Mouse (Mus musculus) olfactory bulb, adult 2 months (tissue): Measurements from ENCODE around the gene Emg1. TPM values are rescaled to one million over a fixed set of nuclear protein-coding genes. Genes with fewer than 3 reads are reported as not detected.
A peak's percentile ranks its signal among the peaks of the same experiment; 100 is the strongest.

Experiments
- H3K27ac ChIP-seq: fragments of 200-500 bp; 2 replicates; pipeline ENCODE4 v1.5.1; 2012; ENCODE audit warnings: low read depth, low read length; ENCODE audit not compliant: insufficient read depth
- H3K4me1 ChIP-seq: fragments of 200-500 bp; 2 replicates; pipeline ENCODE4 v1.6.1; 2012; ENCODE audit warnings: low read length; ENCODE audit not compliant: control insufficient read depth, insufficient read depth
- H3K4me3 ChIP-seq: fragments of 200-500 bp; 2 replicates; pipeline ENCODE4 v1.5.1; 2012; ENCODE audit warnings: mild to moderate bottlenecking, low read depth, low read length, moderate library complexity; ENCODE audit not compliant: insufficient read depth
- CTCF ChIP-seq: fragments of 200-500 bp; IDR thresholded peaks from 2 replicates; pipeline ENCODE4 v1.5.1; 2012; ENCODE audit warnings: low read depth, mild to moderate bottlenecking, low read length, moderate library complexity; ENCODE audit not compliant: insufficient read depth
- POLR2A ChIP-seq: fragments of 200-500 bp; IDR thresholded peaks from 2 replicates; pipeline ENCODE4 v1.6.1; 2012; ENCODE audit warnings: mild to moderate bottlenecking, low read depth, low read length, moderate library complexity; ENCODE audit not compliant: insufficient read depth
- WGBS: fragments of 180-500 bp; shearing (Covaris S2); methylation state at CpG from one replicate; pipeline ENCODE4 v1.1.7; 2018; 5-methylcytosine and 5-hydroxymethylcytosine counted together
- polyA plus RNA-seq: library from polyadenylated mRNA; stranded (reverse); fragments of >200 nt; gene quantifications from 2 replicates; pipeline ENCODE4 v1.2.4, GENCODE M21; 2012; ENCODE audit warnings: low replicate concordance; ENCODE audit not compliant: missing spikeins, insufficient read depth, insufficient read length

The Emg1 gene
- polyA plus RNA-seq, 1 experiment: not detected

DNA sequence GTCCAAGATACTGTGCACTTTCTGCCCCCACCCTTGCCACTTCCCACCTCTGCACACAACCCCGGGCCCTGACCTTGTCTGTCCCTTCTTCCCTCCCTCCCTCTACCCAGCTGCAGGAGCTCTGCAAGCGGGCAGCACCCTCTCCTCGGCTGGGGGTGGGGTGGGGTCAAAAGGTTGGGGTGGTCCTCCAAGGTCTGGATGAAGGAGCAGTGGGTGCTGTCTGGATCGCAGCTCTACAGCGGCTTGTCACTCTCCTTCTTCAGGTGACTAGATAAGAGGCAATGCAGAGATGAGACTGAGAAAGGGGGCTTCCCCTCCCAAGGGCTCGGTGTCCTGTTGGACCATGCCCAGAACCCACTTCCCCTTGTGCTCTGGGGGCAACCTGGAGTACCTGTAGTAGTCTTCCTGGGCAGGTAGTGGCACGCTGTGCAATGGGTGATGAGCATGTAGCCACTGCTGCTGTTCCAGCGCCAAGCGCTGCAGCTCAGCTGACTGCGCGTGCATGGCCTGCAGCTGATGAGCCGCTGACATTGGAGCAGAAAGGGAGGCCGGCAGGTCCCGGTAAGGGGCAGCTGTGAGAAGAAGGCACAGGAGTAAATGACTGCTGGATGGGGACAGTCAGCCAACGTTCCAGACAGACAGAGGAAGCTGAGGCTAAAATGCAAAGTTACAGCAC is 31.0 kb upstream of the Emg1 start:
- Histone ChIP-seq H3K4me3 (no peak overlapping the region), H3K27ac (no peak overlapping the region), H3K4me1 (peaks cover 58% of the 10 kb centered on the region)
- TF ChIP-seq CTCF: no peak
- no peak for TF ChIP-seq POLR2A
- WGBS: 91% methylated on average over 15 of the region's 15 CpGs

- TF ChIP-seq POLR2A: no peak
- no peak for TF ChIP-seq CTCF
- Histone ChIP-seq H3K4me1 (peaks cover 47% of the 10 kb centered on the region), H3K4me3 (peak overlapping the region; percentile 12; the same call in 1 of the 2 replicates), H3K27ac (peak overlapping the region; percentile 92)
- 69% methylated on average over 3 of the region's 3 CpGs for WGBS
Measured at GRCm38 (mm10) chr6:124741842-124742241, 29.9 kb upstream of the Emg1 start.

GRCm38 (mm10) chr6:124740888-124741761 is 29.1 kb upstream of the Emg1 start, which contains the start of gene Grcc10:
Gene Grcc10 (minus strand): TSS chr6:124741374.
- under 1% methylated on average over 41 of the region's 41 CpGs for WGBS
- Histone ChIP-seq H3K4me3 (peak within 1 kb of the TSS; percentile 63), H3K4me1 (peaks cover 40% of the 10 kb centered on the region)

GRCm38 (mm10) chr6:124740211-124740887 is 28.4 kb upstream of the Emg1 start:
- H3K4me1 ChIP-seq: peaks cover 37% of the 10 kb centered on the region
- peak overlapping the region; percentile 63 for H3K4me3 ChIP-seq
- WGBS: under 1% methylated on average over 29 of the region's 29 CpGs
- no peak for TF ChIP-seq POLR2A
- TF ChIP-seq CTCF: no peak
- peak overlapping the region; percentile 92 for H3K27ac ChIP-seq

More at GRCm38 (mm10) chr6:124740888-124741761, 29.1 kb upstream of the Emg1 start, which contains the start of gene Grcc10:
- H3K27ac ChIP-seq: peak within 1 kb of the TSS; percentile 92
- TF ChIP-seq POLR2A (peak; percentile 24; the same call in 1 of the 2 replicates), CTCF (peak; percentile 30; the same call in 1 of the 2 replicates)

GRCm38 (mm10) chr6:124739231-124739796 is 27.3 kb upstream of the Emg1 start:
- 69% methylated on average over 10 of the region's 10 CpGs for WGBS
- peaks cover 28% of the 10 kb centered on the region for H3K4me1 ChIP-seq
- no peak for TF ChIP-seq CTCF
- no peak for TF ChIP-seq POLR2A
- H3K4me3 ChIP-seq: no peak overlapping the region
- H3K27ac ChIP-seq: no peak overlapping the region

DNA sequence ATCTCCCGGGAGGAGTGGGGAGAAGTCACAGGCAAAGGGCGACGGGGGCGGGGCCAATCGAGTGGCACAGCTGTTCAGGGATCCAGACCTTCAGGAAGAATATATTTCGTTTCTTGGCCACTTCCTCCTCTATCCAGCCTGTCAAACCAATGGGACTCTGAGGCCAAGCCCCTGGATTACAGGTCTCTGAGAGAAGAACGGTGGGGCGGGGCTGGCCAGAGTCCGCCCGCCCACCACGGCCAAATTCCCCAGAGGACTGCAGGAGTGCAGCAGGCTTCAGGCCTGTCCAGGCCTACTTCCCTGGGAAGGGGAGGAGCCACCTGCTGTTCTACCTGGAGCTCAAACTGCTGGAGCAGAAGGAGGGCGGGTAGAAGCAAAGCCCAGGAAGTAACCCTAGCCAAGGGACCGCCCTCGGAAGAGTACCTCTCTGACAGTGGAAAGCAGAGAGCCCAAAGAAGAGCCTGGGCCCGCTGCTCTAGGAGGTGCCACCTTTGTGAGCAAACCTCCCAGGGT is 26.6 kb upstream of the Emg1 start, which contains the start of gene Ptpn6:
Ptpn6 (minus strand) TSS at position 204 of the 513 bp plus-strand sequence.
- Histone ChIP-seq H3K27ac (no peak within 1 kb of the TSS), H3K4me1 (peaks cover 25% of the 10 kb centered on the region), H3K4me3 (no peak within 1 kb of the TSS)
- WGBS: 40% methylated on average over 15 of the region's 15 CpGs
- TF ChIP-seq CTCF (no peak), POLR2A (no peak)

GRCm38 (mm10) chr6:124737040-124737439 is 25.1 kb upstream of the Emg1 start:
- TF ChIP-seq CTCF (no peak), POLR2A (no peak)
- no peak overlapping the region for H3K4me3 ChIP-seq
- H3K27ac ChIP-seq: no peak overlapping the region
- peaks cover 23% of the 10 kb centered on the region for H3K4me1 ChIP-seq
- 86% methylated on average over 11 of the region's 11 CpGs for WGBS

- no peak overlapping the region for H3K27ac ChIP-seq
- H3K4me3 ChIP-seq: no peak overlapping the region
- WGBS: 91% methylated on average over 3 of the region's 3 CpGs
- TF ChIP-seq POLR2A (no peak), CTCF (no peak)
- H3K4me1 ChIP-seq: peaks cover 15% of the 10 kb centered on the region
Measured at GRCm38 (mm10) chr6:124734417-124734816, 22.4 kb upstream of the Emg1 start.
